Mouse (Mus musculus) MEL (cell line): Measurements from ENCODE around the gene Loxl3. TPM values are rescaled to one million over a fixed set of nuclear protein-coding genes. Genes with fewer than 3 reads are reported as not detected.

Experiments used
- DNase-seq: peaks from one replicate; pipeline ENCODE4 v3.0.0; 2011; ENCODE audit warnings: low read depth, low spot score
- H3K27ac ChIP-seq: 2 replicates; pipeline ENCODE4 v1.5.1; 2012; ENCODE audit warnings: low read depth, mild to moderate bottlenecking, control low read depth, low read length, moderate library complexity; ENCODE audit not compliant: control insufficient read depth
- H3K27me3 ChIP-seq, 2 experiments: fragments of 150-350 bp in 1 of 2; sonication (generic) in 1 of 2; 2 replicates each; pipeline ENCODE4 v1.6.1; 2012; ENCODE audit warnings: low read length in 2 of 2, mild to moderate bottlenecking in 2 of 2, improper control_type of control experiment in 1 of 2, moderate library complexity in 1 of 2; ENCODE audit not compliant: insufficient read depth in 2 of 2, control insufficient read depth in 1 of 2
- H3K36me3 ChIP-seq, 2 experiments: 2 replicates each; pipeline ENCODE4 v1.6.1; 2012 to 2014; ENCODE audit warnings: low read length in 2 of 2, improper control_type of control experiment in 1 of 2, inconsistent platforms in 1 of 2, mild to moderate bottlenecking in 1 of 2; ENCODE audit not compliant: insufficient read depth in 2 of 2, control insufficient read depth in 1 of 2
- H3K4me1 ChIP-seq, 2 experiments: fragments of 150-350 bp in 1 of 2; sonication (generic) in 1 of 2; 2 replicates each; pipeline ENCODE4 v1.6.1; 2012; ENCODE audit warnings: low read length in 2 of 2, improper control_type of control experiment in 1 of 2, mild to moderate bottlenecking in 1 of 2; ENCODE audit not compliant: insufficient read depth in 2 of 2, control insufficient read depth in 1 of 2
- H3K4me3 ChIP-seq, 2 experiments: fragments of 150-350 bp in 1 of 2; sonication (generic) in 1 of 2; 2 replicates each; pipeline ENCODE4 v1.5.1; 2012; ENCODE audit warnings: low read depth in 2 of 2, low read length in 2 of 2, mild to moderate bottlenecking in 2 of 2, moderate library complexity in 2 of 2, control low read depth in 1 of 2, improper control_type of control experiment in 1 of 2; ENCODE audit not compliant: control insufficient read depth in 1 of 2, insufficient read depth in 1 of 2
- H3K79me2 ChIP-seq: 2 replicates; pipeline ENCODE4 v1.6.1; 2012; ENCODE audit warnings: mild to moderate bottlenecking, low read length, moderate library complexity; ENCODE audit not compliant: control insufficient read depth, poor library complexity, insufficient read depth
- H3K9ac ChIP-seq: 2 replicates; pipeline ENCODE4 v1.6.1; 2012; ENCODE audit warnings: low read depth, mild to moderate bottlenecking, control low read depth, low read length, moderate library complexity; ENCODE audit not compliant: control insufficient read depth, poor library complexity, severe bottlenecking
- H3K9me3 ChIP-seq: fragments of 150-350 bp; sonication (generic); replicated peaks from 2 replicates; pipeline ENCODE4 v1.6.1; 2012; ENCODE audit warnings: mild to moderate bottlenecking, low read length, improper control_type of control experiment, moderate library complexity; ENCODE audit not compliant: insufficient read depth
- ETS1 ChIP-seq: IDR thresholded peaks from 2 replicates; pipeline ENCODE4 v1.6.1; 2012; ENCODE audit warnings: low read depth, mild to moderate bottlenecking, inconsistent platforms, low read length, improper control_type of control experiment, moderate library complexity
- GABPA ChIP-seq: IDR thresholded peaks from 2 replicates; pipeline ENCODE4 v1.6.1; 2012; ENCODE audit warnings: low read depth, mild to moderate bottlenecking, inconsistent platforms, low read length, improper control_type of control experiment, moderate library complexity
- HCFC1 ChIP-seq: IDR thresholded peaks from 2 replicates; pipeline ENCODE4 v1.6.1; 2012; ENCODE audit warnings: low read depth, mild to moderate bottlenecking, inconsistent platforms, low read length, improper control_type of control experiment, moderate library complexity
- KAT2A ChIP-seq: conservative IDR thresholded peaks from 2 replicates; pipeline ENCODE4 v1.6.1; 2012; ENCODE audit warnings: low read depth, low read length, improper control_type of control experiment, inconsistent platforms
- MYC ChIP-seq: IDR thresholded peaks from 2 replicates; pipeline ENCODE4 v1.6.1; 2011; ENCODE audit warnings: low read depth, mild to moderate bottlenecking, low read length, improper control_type of control experiment, moderate library complexity
- NELFE ChIP-seq: IDR thresholded peaks from 2 replicates; pipeline ENCODE4 v1.6.1; 2011; ENCODE audit warnings: low read depth, low read length, improper control_type of control experiment
- POLR2AphosphoS5 ChIP-seq: IDR thresholded peaks from 2 replicates; pipeline ENCODE4 v1.6.1; 2012; ENCODE audit warnings: low read depth, borderline replicate concordance, mild to moderate bottlenecking, inconsistent platforms, low read length, moderate library complexity, mixed read lengths
- RCOR1 ChIP-seq: IDR thresholded peaks from 2 replicates; pipeline ENCODE4 v1.6.1; 2012; ENCODE audit warnings: low read depth, mild to moderate bottlenecking, inconsistent platforms, low read length, improper control_type of control experiment
- TBP ChIP-seq: IDR thresholded peaks from 2 replicates; pipeline ENCODE4 v1.8.0; 2011; ENCODE audit warnings: low read depth, low read length, improper control_type of control experiment
- ZKSCAN1 ChIP-seq: IDR thresholded peaks from 2 replicates; pipeline ENCODE4 v1.6.1; 2012; ENCODE audit warnings: low read depth, mild to moderate bottlenecking, inconsistent platforms, low read length, improper control_type of control experiment, moderate library complexity
- polyA plus RNA-seq, 2 experiments: library from polyadenylated mRNA; stranded (reverse) in 1 of 2; unstranded in 1 of 2; fragments of >175 nt in 1 of 2; fragments of >200 nt in 1 of 2; gene quantifications; 2 replicates each; pipeline versions ENCODE4 v1.2.1 to v1.2.4; 2012; ENCODE audit warnings: low replicate concordance in 2 of 2, low read depth in 1 of 2; ENCODE audit not compliant: insufficient read length in 2 of 2, insufficient read depth in 1 of 2, missing spikeins in 1 of 2
- total RNA-seq: library from RNA; depleted of rRNA; stranded (reverse); fragments of 300-350 nt; gene quantifications from 2 replicates; pipeline ENCODE4 v1.2.3, GENCODE M21; 2012

The Loxl3 gene
- total and polyA plus RNA-seq, 3 experiments = 0.77 to 1.0 TPM; not detected in 1

GRCm38 (mm10) chr6:83024421-83024820 is 9.6 kb upstream of the Loxl3 start:
- peaks cover 17 to 27% of the 10 kb centered on the region in 2 experiments for H3K4me1 ChIP-seq
- no peaks in the 10 kb centered on the region for H3K27me3 ChIP-seq
- TF ChIP-seq NELFE = no peak
- TF ChIP-seq HCFC1 = no peak
- TF ChIP-seq GABPA = no peak
- no peak for TF ChIP-seq POLR2AphosphoS5
- TF ChIP-seq MYC = no peak
- no peak for TF ChIP-seq RCOR1
- TF ChIP-seq TBP = no peak
- TF ChIP-seq KAT2A = no peak
- DNase-seq = no peak
- H3K36me3 ChIP-seq = peaks cover 0 to 32% of the 10 kb centered on the region in 2 experiments; a peak in 2 of 4 replicates
- no peak overlapping the region for H3K9ac ChIP-seq
- H3K4me3 ChIP-seq = no peak overlapping the region
- H3K9me3 ChIP-seq = no peaks in the 10 kb centered on the region
- H3K27ac ChIP-seq = no peak overlapping the region
- H3K79me2 ChIP-seq = no peaks in the 10 kb centered on the region

- Histone ChIP-seq H3K79me2 (no peaks in the 10 kb centered on the region), H3K27me3 (no peaks in the 10 kb centered on the region), H3K4me1 (peaks cover 17 to 23% of the 10 kb centered on the region in 2 experiments), H3K9me3 (no peaks in the 10 kb centered on the region), H3K9ac (no peak overlapping the region), H3K27ac (no peak overlapping the region), H3K36me3 (peaks cover 0 to 28% of the 10 kb centered on the region in 2 experiments; a peak in 2 of 4 replicates), H3K4me3 (no peak overlapping the region)
- no peak for DNase-seq
- TF ChIP-seq ETS1 (no peak), ZKSCAN1 (no peak)
These were observed 8.8 kb upstream of the Loxl3 start for GRCm38 (mm10) chr6:83025221-83025620.

DNA sequence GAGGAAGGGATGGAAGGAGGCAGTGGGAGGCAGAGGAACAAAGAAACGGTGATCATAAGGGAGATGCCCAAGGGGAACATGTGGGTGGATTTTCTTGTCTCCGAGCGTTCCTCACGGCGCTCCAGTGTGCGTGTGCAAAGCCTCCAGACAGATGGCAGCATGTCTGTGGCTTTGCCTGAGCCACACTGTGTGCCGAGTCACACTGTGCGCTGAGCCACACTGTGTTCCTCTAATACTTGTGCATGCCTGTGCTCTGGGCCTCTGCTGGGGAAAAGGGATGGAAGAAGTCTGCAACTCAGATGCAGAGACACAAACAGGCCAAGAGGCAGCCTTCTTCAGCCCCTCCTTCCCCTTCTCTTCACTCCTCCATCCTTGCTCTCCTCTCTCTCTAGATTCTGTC is 6.7 kb upstream of the Loxl3 start:
- TF ChIP-seq HCFC1 (no peak), ZKSCAN1 (peak; percentile 92)
- Histone ChIP-seq H3K79me2 (peaks cover 1% of the 10 kb centered on the region; the same call in 1 of the 2 replicates), H3K4me3 (no peak overlapping the region), H3K9me3 (no peaks in the 10 kb centered on the region), H3K9ac (no peak overlapping the region), H3K36me3 (peaks cover 0 to 10% of the 10 kb centered on the region in 2 experiments; a peak in 2 of 4 replicates), H3K27ac (no peak overlapping the region), H3K27me3 (no peaks in the 10 kb centered on the region), H3K4me1 (peaks cover 8 to 10% of the 10 kb centered on the region in 2 experiments)
- no peak for DNase-seq
